Mouse (Mus musculus): Measurements from ENCODE around the gene Arhgap25.

DNA sequence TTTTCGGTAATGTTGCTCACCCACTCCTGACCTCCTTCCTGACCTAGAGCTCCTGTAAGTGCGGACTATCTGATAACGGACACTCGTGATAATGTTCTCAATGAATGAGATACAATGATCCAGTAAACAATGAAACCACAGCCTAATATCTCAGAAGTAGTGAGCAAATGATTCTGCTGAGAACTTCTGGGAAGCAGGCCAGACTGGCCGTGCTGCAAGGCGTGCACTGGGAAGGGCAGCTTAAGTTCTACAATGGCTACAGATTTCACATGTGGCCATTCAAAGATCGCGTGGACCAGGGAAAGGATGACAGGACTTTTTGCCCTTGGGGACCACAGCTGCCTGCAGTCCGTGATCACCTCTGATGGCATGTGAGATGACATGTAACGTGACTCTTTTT lies 64.7 kb downstream of the Arhgap25 start:
- TF ChIP-seq CTCF (IDR thresholded peaks at IDR 0.05; ENCODE audit: low read depth) (no peak), EP300 (IDR thresholded peaks at IDR 0.05; ENCODE audit: low read depth) (no peak)
